Mouse (Mus musculus): ENCODE measurements around the gene Efs.
"Not testable (repeated sequence)": the region's sequence is repeated elsewhere in the genome, so short reads cannot be mapped to it uniquely, and the experiment has no call there.

Efs gene

DNA sequence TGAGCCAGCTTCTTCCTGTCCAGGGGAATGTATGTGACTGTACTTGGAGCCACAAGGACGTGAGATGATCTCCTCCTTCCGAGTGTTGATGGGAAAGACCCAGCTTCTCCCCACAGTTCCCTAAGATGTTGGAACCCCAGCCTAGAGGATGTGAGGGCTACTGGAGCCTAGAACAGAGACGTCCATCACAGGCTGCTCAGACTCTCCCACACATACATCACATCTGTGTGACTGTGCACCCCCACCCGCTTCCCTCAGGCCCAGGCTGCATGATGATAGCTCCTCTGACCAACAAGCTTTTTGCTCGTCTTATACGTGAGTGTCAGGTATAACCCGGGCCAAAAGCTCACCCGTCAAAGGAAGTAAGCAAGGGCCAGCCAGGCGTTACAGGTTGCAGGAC lies 22.9 kb upstream of the Efs start:
- DNase-seq (ENCODE audit: low read depth, low spot score), result no peak

DNA sequence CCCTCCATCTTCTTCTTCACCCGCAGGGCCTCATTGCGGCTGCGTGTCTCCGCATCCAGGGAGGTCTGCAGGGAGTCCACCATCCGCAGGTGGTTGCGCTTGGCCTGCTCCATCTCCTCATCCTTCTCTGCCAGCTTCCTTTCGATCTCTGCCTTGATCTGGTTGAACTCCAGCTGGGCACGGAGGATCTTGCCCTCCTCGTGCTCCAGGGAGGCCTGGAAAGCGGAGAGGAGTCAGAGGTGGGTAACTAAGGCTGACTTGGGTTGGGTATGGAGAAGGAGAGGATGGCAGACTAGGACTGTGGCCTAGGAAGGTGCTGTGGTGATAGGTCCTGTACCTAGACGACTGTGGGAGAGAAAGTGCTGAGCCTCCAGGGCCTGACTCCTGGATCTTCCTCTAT lies 21.1 kb upstream of the Efs start:
- not testable (repeated sequence) for DNase-seq (ENCODE audit: low read depth, low spot score)

DNA sequence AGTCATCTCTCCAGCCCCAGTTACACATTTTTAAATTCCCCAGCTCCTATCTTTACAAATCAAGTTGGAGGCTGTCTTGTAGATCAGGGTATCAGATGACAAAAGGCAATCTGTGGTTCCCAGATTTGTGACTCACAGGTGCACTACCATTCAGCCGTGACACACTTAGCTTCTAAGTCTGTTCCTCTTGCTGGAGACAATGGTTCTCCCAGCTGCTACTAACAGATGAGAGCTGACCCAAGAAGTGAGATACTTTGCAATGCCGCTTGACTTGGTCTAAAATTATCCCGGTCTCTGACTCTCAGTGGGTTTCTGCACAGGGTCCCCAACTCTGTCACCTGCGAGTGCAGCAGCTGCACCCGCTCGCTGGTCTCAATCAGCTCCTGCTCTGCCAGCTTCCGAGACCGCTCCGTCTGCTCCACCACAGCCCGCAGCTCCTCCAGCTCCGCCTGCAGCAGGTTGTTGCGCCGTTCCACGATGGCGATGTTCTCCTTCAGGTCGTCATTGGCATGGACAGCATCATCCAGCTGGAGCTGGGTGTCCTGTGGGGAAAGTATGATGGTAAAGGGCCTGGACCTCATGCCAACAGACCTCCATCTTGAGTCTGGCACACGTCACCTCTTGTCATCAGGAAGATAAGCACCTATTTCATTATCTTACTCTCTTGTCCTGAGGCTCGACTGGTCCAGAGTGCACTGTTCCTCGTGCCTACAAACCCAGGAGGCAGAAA lies 20.2 kb upstream of the Efs start:
- DNase-seq (ENCODE audit: low read depth, low spot score), result no peak

DNA sequence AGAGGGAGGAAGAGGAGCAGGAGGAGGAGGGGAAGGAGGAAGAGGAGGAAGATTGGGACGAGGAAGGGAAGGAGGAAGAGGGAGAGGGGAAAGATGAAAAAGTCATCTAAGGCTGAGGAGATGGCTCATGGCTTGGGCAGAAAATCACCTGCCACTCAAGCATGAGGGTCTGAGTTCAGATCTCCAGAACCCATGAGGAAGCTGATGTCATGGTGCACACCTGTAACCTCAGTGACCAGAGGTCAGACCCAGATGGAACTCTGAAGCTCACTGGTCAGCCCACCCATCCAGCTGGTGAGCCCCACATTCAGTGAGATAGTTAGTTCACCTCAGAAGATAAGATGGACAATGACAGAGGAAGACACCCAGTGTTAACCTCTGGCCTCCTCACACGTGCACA lies 19.0 kb upstream of the Efs start:
- DNase-seq (ENCODE audit: low read depth, low spot score), result no peak

DNA sequence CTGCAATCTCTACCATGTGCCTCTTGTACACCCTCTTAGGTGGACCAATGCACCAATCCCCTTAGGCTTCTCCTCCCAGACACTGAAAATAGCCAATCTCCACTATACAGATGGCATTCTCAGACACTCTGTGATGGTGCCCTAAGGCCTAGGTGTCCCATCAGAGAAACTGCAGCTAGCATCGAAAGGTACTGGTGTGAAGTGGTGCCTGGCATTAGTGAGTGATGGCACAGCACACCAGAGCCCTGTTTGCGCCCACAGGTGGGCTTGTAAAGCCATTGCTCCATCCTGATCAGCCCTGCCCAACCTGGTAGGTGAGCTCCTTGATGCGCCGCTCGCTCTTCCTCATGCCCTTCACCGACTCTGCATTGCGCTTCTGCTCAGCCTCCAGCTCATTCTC lies 18.0 kb upstream of the Efs start:
- no peak for DNase-seq (ENCODE audit: low read depth, low spot score)

DNA sequence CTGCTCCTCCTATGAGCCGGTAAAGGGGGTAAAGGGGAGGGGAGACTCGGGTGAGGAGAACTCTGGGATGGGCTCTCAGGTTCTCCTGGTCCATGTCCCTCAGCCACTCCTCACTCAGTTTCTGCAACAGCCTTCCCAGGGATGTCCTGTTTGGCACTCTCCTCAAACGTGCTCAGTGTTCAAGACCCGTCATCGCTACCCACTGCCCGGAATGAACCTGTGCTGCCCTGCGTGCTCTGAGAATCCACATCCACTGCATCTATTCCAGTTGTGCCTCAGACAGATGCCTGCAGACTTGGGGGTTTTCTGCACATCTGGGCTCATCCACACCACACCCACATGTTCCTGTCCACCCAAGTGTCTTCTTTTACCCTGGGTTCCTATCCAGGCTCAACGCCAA lies 16.6 kb upstream of the Efs start:
- DNase-seq (ENCODE audit: low read depth, low spot score), result no peak

DNA sequence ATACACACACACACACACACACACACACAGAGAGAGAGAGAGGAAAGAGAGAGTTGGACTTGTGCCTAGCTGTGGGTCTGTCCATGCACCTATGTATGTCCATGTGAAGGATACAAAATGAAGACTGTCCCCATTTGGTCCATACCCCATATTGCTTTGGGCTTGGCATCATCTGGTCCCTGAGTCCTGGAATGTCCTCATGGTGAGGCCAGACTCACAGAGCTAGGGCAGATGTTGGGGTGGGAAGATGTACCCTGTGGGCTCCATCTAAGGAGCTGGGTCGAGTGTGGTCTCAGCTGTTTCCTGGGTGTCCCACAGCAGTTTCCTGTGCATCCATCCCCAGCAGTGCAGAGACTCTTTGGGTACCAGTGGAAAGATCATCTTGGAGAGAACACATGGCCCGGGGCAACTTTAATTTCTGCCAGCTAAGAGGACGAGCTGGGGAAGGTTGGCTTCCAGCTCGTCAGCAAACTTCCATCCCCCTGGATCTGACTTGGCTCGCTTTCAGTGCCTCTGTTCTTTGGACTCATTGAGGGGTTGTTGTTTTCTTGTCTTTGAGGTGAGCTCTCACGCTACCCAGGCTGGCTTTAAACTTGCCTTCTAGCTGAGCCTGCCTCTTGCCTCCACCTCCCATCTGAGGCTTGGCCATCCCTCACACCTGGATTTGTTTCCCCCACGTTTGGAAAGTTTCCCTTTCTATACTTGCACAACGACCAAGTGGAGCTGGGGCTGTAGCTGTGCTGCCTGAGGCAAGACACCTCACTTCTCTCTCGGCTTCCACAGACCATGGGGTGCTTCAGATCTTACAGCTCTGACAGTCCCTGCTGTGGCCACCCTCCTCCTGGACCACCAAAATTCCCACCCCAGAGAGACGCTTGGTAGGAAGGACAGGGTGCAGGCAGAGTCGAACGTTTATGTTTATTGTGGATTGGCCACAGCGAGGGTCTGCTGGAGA lies 15.4 kb upstream of the Efs start:
- no peak for DNase-seq (ENCODE audit: low read depth, low spot score)

DNA sequence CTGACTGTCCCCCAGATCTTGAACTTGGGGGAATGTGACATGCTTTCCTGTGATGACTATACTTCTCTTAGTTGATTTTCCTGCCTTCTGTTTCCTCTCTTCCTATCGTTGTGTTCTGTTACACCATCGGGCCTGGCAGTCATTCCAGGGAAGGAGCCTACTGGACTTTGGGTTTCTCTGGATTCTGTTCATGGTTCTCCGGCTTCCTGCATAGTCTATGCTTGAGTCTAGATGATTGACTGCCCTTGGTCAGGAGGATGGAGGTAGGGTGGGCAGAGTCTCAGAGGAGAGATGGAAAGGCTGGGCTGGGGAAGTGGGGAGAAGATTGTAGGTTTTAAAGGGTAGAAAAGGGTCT lies 14.2 kb upstream of the Efs start:
- no peak for DNase-seq (ENCODE audit: low read depth, low spot score)

DNA sequence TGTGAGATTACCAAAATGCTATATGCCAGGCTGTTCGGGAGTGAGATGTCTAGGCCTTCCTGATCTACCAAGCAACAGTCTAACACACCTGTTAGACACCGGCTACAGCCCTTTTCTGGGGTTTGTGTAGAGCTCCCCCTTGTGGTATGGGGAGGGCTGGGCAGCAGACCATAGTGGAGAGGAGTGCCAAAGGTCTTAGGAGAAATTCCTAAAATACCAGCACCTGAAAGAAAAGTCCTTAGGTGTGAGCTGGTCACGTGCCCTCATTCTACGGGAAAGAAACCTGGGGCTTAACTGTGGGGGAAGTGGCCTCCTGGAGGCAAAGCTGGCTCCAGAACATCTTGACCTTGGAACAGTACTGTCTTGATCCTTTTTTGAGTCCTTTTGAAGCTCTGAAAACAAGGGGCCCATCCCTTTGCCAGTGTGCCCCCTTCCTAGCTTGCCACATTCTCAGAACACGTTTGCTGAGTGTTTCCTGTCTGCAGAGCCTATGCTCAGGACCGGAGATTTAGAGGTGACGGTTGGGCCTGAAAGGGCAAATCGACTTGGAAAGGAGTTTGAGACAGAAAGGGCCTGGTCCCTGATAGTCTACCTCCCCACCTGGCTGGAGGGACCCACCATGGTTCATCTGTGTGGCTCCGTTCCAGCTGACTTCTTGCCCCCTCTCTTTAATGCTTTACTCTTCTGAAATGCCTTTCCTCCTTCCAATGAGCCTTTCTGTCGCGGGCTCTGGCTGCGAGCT lies 13.7 kb upstream of the Efs start:
- DNase-seq (ENCODE audit: low read depth, low spot score), result peak; percentile 95

DNA sequence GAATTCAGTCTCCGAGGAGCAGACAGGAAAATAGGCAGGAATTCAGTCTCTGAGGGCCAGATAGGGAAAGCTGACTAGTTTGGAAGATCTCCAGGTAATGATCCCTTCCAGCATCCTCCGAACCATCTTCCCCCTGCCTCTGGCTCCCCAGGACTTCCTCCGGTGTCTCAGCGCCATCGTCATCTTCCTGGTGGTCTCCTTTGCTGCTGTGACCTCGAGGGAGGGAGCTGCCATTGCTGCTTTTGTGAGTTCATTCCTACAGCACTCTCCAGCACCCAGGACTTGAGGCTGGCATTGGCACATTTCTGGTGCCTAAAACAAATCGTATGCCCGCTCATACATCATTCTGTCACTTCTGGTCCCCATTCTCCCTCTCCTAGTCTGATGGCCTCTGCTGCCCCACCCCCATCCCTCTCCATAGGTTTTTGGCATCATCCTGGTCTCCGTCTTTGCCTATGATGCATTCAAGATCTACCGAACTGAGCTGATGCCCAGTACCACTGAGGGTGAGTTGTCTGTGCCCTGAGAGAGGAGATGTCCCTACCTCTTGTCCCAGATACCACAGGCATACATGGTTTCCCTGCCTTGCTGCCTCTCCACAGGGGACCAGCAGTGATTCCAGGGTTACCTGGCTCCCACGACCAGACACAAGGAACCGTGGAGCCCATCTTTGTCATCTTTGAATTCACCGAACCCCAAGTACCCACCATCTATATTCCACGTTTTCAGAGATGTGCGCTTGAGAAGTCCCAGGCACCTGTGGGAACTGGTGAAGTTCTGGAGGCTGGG lies 12.7 kb upstream of the Efs start:
- DNase-seq (ENCODE audit: low read depth, low spot score), result no peak

DNA sequence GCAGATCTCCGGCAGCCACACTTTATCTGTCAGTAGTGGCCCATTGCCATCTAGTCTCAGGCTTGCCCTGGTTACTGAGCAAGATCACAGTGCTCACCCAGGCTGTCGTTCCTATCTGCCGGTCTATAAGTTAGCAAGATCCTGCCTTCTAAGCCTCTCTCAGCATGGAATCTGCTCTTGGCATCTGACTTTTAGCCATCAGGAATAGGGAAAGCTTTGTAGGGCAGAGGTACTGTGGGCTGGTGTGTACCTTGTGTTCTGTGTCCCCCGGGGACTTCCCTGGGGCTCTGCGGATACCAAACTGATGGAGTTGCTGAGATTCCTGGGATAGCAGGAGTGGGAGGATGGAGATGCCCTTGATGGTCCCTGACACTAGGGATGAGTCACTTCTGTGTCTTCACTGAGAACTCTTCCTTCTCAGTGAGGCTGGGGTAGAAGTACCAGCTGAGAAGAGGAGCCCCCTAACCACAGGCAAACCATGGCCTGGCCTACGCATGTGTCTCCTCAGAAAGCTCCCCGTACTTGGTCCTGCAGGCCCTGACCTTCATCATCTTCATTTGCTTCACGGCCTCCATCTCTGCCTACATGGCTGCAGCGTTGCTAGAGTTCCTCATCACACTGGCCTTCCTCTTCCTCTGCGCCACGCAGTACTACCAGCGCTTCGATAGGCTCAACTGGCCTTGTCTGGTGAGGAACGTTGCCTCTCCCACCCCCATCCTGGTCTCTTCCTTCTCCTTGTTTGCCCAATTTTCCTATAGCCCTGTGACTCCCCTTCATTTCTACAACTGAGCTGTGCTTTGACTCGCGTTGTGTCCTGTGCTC lies 11.6 kb upstream of the Efs start:
- DNase-seq (ENCODE audit: low read depth, low spot score), result no peak

DNA sequence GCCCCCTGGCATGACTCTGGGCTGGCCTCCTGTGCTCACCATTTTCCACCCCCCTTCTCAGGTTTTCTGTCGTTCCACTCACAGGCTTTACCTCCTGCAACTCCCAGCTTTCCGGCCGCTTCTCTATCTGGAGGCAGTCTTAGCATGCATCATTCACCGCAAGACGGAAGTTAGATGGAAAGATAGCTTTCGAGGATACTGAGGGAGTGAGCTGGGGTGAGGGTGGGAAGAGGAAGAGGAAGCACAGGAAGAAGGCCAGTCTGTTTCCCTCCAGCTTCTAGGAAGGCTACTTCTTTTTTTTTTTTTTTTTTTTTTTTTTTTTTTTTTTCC lies 10.9 kb upstream of the Efs start:
- DNase-seq (ENCODE audit: low read depth, low spot score), result no peak

DNA sequence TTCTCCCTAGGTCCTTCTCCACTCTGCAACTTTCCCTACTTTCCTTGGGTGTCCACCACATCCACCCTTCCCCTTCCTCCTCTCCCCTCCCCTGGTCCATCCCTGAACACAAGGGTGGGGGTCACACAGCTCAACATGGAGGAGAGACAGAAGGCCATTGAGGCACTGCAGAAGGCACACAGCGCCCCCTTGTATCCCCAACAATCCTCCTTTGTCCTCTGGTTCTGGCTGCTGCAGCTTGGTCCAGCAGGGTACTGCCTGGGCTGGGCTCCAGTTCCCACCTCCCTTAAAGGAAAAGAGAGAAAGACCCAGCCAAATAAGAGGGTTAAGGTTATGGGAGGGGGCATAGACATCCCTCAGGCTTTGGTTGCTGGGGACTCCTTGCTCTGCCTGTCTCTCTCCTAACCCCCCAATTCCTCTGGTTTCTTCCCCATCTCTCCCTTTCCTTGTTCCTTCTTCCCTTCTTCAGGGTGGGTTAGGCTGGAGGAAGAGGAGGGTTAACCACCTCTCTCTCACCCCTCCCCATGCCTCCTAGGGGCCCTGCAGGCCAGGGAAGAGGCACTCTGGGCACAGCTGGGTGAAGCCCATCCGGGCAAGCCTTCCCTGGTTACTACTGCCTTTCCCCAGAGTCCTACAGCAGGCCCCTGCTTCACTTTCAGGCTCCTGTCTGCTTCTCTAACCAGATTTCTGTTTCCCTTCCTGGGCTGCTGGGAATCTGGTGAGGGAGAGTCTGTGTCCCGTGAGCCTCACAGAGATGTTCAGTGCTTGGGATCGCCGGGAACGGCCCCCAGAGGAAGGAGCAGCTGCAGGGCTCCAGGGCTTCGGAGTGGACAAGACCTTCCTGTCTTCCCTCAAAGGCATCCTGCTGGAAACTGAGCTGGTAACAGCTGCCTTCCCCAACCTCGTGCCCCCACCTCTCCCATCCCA lies 10.2 kb upstream of the Efs start, which contains the start of gene Cmtm5:
TSS of gene Cmtm5 (plus strand) at position 358 of the 927 bp plus-strand sequence.
- no peak for DNase-seq (ENCODE audit: low read depth, low spot score)

DNA sequence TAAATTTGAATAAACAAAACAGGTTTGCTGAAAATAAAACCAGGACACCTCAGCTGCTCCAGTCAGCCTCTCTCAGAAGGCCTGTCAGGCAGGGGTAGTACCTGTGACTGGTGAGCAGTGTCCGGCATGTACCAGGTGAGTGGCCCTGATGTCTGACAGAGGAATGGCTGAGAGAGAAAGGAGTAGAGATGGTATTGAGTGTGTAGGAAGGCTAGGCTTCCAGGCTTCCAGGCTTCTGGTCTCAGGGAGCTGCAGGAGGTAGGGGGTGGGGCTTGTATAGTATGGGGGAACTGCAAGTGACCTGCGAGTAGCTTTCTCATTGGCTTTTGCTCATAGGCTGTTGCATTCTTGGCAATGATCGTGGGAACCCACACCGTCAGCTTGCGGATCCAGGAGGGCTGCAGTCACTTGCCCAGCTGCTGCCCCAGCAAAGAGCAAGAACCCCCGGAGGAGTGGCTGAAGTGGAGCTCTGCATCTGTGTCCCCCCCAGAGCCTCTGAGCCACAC lies 6.8 kb upstream of the Efs start, which contains the start of gene Il25:
TSS of gene Il25 (plus strand) at position 51 of the 506 bp plus-strand sequence.
- no peak for DNase-seq (ENCODE audit: low read depth, low spot score)

DNA sequence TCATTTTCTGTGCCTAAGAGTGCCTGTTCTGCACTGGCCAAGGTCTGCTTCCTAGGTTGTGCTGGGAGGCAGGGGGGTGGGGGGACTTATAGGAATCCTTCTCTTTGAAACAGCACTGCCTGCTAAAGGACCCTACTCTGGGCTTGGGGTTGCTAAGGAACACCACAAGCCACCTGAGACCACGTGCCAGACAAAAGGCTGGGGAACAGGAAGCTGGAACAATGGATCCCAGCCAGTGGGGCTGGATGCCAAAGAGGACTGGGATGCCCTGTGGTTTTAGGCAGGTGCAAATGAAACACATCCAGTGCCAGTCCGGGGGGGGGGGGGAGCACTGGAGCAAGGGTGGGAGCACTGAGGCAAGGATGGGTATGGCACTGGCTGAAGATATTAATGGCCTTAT lies 4.5 kb upstream of the Efs start:
- peak; percentile 58 for DNase-seq (ENCODE audit: low read depth, low spot score)

DNA sequence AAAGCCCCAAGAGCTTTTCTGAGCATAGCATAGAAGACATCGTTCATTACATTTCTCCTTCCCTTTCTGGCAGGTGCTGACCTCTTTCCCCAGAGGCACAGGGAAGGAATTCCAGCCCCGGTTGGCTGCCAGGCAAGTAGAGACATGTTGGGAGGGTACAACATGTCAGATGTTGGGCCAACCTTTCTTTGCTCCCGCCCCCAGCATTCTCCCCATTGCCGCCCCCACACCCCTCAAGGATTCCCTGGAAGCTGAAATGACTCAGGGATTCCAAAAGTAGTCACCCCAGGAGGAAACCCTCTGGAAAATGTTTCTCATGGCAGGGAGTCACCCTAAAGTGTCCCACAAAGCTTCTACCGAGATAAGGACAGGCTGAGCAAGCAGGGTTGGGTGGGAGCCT lies 3.9 kb upstream of the Efs start:
- no peak for DNase-seq (ENCODE audit: low read depth, low spot score)

DNA sequence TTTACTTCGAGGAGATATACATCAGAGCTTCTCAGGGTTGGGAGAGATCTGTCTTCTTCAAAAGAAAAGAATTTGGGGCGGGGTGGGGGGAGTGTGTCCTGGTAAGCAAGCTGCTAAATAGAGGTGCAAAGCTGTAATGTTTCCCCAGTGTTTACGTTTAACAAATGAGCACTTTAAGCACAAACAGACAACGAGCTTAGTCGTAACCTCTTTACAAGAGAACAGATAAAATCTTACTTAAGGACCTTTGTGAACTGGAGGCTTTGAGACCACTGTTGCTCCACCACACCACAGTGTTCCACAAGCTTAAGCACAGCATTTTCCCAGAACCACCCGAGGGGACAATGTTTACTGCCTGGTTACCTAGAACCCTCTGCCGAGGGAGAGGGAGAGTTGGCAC lies 1.4 kb upstream of the Efs start:
- no peak for DNase-seq (ENCODE audit: low read depth, low spot score)

DNA sequence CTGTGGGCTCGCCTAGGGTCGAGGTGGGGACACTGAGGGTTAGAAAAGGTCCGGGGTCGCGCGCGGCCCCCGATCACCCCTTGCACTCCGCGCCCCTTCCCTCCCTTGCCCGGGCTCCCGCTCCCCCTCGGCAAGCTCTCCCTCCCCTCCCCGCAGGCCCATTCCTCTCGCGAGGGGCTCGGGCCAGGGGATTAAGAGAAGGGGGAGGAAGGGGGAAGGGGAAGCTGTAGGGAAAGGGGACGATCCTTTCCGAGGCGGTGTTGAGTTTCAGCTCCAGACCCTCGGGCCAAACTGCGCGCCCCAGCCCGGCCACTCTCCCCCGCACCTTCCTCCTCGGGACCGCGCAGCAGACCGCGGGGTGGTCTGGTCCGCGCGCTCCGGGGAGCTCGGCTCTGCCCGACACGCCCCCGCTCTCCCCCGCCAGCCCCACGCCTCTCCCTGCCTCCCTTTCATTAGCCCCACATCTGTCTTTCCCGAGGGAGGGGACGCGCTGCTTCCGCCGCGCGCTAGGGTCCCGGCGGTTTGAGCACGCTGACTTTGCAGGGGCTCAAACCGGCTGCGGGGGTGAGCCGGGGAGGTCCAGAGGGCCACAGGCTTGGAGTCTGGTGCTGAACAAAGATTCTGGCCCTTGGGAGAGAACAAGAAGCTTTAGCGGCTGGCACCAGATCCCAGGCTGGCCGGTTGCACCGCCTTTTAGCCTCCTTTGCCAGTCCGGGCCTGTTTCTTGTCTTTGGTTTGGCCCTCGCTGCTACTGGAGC lies 654 bp upstream of the Efs start:
- DNase-seq (ENCODE audit: low read depth, low spot score), result peak; percentile 76
